Mouse (Mus musculus) hindbrain, embryonic 10.5 days (tissue): ENCODE data around the gene Otos. TPM values are rescaled to one million over a fixed set of nuclear protein-coding genes. Genes with fewer than 3 reads are reported as not detected.

ENCODE experiments used
- DNase-seq: peaks from one replicate; pipeline ENCODE4 v3.0.0-alpha.2; 2017; ENCODE audit warnings: low spot score
- H3K27ac ChIP-seq: fragments of 300-500 bp; sonication (generic); 2 replicates; pipeline ENCODE4 v1.5.1; 2016; ENCODE audit warnings: mild to moderate bottlenecking, moderate library complexity
- H3K27me3 ChIP-seq: fragments of 300-500 bp; sonication (generic); 2 replicates; pipeline ENCODE4 v1.6.1; 2016; ENCODE audit warnings: mild to moderate bottlenecking; ENCODE audit not compliant: poor library complexity, insufficient read depth, severe bottlenecking
- H3K36me3 ChIP-seq: fragments of 300-500 bp; sonication (generic); 2 replicates; pipeline ENCODE4 v1.6.1; 2016; ENCODE audit warnings: mild to moderate bottlenecking, moderate library complexity
- H3K4me1 ChIP-seq: fragments of 300-500 bp; sonication (generic); replicated peaks from 2 replicates; pipeline ENCODE4 v1.6.1; 2016; ENCODE audit warnings: mild to moderate bottlenecking
- H3K4me3 ChIP-seq: fragments of 300-500 bp; sonication (generic); 2 replicates; pipeline ENCODE4 v1.5.1; 2016; ENCODE audit warnings: mild to moderate bottlenecking, moderate library complexity
- H3K9me3 ChIP-seq: fragments of 300-500 bp; sonication (generic); 2 replicates; pipeline ENCODE4 v1.6.1; 2016; ENCODE audit warnings: mild to moderate bottlenecking, moderate library complexity
- WGBS: fragments of 180-500 bp; shearing (Covaris S2); methylation state at CpG from one replicate; pipeline ENCODE4 v1.1.7; 2016; 5-methylcytosine and 5-hydroxymethylcytosine counted together
- polyA plus RNA-seq: library from polyadenylated mRNA; unstranded; fragments of >200 nt; fragmentation: Nextera tagmentation; extraction: Ambion mirVana; gene quantifications from 2 replicates; pipeline ENCODE4 v1.2.1, GENCODE M21; 2016

The Otos gene
- polyA plus RNA-seq: 0.07 TPM in 1 of 2 replicates, not detected in the other

GRCm38 (mm10) chr1:92648673-92649072 lies at the start of gene Otos:
Otos (minus strand) TSS chr1:92648841.
- Histone ChIP-seq H3K36me3 (no peaks in the 10 kb centered on the region), H3K4me3 (0 out of 2 replicates have a peak within 1 kb of the TSS, but pooled peaks have one; percentile 9), H3K27me3 (peaks cover 16% of the 10 kb centered on the region), H3K4me1 (peaks cover 12% of the 10 kb centered on the region), H3K27ac (no peak within 1 kb of the TSS; the same call in 1 of the 2 replicates), H3K9me3 (no peaks in the 10 kb centered on the region)
- DNase-seq: peak; percentile 76
- WGBS: 35% methylated on average over 8 of the region's 8 CpGs

- Histone ChIP-seq H3K9me3 (no peaks in the 10 kb centered on the region), H3K4me3 (no peak overlapping the region), H3K36me3 (no peaks in the 10 kb centered on the region), H3K27me3 (peaks cover 30% of the 10 kb centered on the region), H3K27ac (no peak overlapping the region), H3K4me1 (peaks cover 32% of the 10 kb centered on the region)
- DNase-seq: peak; percentile 80
- WGBS: 34% methylated on average over 4 of the region's 4 CpGs
Measured at GRCm38 (mm10) chr1:92696848-92697247, 48.2 kb upstream of the Otos start.

GRCm38 (mm10) chr1:92695751-92696150 lies 47.1 kb upstream of the Otos start:
- no peaks in the 10 kb centered on the region for H3K36me3 ChIP-seq
- DNase-seq: no peak
- H3K9me3 ChIP-seq: no peaks in the 10 kb centered on the region
- 94% methylated on average over 5 of the region's 5 CpGs for WGBS
- peaks cover 24% of the 10 kb centered on the region for H3K27me3 ChIP-seq
- H3K27ac ChIP-seq: no peak overlapping the region
- no peak overlapping the region for H3K4me3 ChIP-seq
- peaks cover 27% of the 10 kb centered on the region for H3K4me1 ChIP-seq

- 0 out of 2 replicates have a peak, but pooled peaks cover 6% of the 10 kb centered on the region for H3K4me1 ChIP-seq
- no peaks in the 10 kb centered on the region for H3K9me3 ChIP-seq
- no peak overlapping the region for H3K4me3 ChIP-seq
- no peaks in the 10 kb centered on the region for H3K36me3 ChIP-seq
- peaks cover 4% of the 10 kb centered on the region; the same call in 1 of the 2 replicates for H3K27me3 ChIP-seq
- no peak for DNase-seq
- H3K27ac ChIP-seq: no peak overlapping the region
- WGBS: 84% methylated on average over 3 of the region's 3 CpGs
Measured at GRCm38 (mm10) chr1:92691166-92691844, 42.7 kb upstream of the Otos start.

GRCm38 (mm10) chr1:92686994-92687393 lies 38.4 kb upstream of the Otos start:
- H3K27me3 ChIP-seq: peaks cover 12% of the 10 kb centered on the region; the same call in 1 of the 2 replicates
- 60% methylated on average over 8 of the region's 8 CpGs for WGBS
- H3K9me3 ChIP-seq: no peaks in the 10 kb centered on the region
- 0 out of 2 replicates have a peak, but pooled peaks cover 6% of the 10 kb centered on the region for H3K4me1 ChIP-seq
- H3K36me3 ChIP-seq: no peaks in the 10 kb centered on the region
- no peak overlapping the region for H3K4me3 ChIP-seq
- no peak for DNase-seq
- H3K27ac ChIP-seq: no peak overlapping the region

- Histone ChIP-seq H3K27me3 (peaks cover 26% of the 10 kb centered on the region; the same call in 1 of the 2 replicates), H3K27ac (no peak overlapping the region), H3K9me3 (no peaks in the 10 kb centered on the region), H3K36me3 (no peaks in the 10 kb centered on the region), H3K4me3 (no peak overlapping the region), H3K4me1 (peaks cover 22% of the 10 kb centered on the region)
- 90% methylated on average over 8 of the region's 8 CpGs for WGBS
- no peak for DNase-seq
Measured at GRCm38 (mm10) chr1:92683151-92683550, 34.5 kb upstream of the Otos start.

GRCm38 (mm10) chr1:92680668-92681603 lies 32.3 kb upstream of the Otos start:
- Histone ChIP-seq H3K4me3 (peak overlapping the region; percentile 13; the same call in 1 of the 2 replicates), H3K9me3 (no peaks in the 10 kb centered on the region), H3K27ac (peak overlapping the region; percentile 23; the same call in 1 of the 2 replicates), H3K36me3 (no peaks in the 10 kb centered on the region), H3K27me3 (peaks cover 22% of the 10 kb centered on the region; the same call in 1 of the 2 replicates), H3K4me1 (peaks cover 19% of the 10 kb centered on the region)
- peak; percentile 38 for DNase-seq
- WGBS: 28% methylated on average over 16 of the region's 16 CpGs

- H3K36me3 ChIP-seq: no peaks in the 10 kb centered on the region
- H3K27ac ChIP-seq: no peak overlapping the region
- peaks cover 19% of the 10 kb centered on the region for H3K4me1 ChIP-seq
- no peak overlapping the region for H3K4me3 ChIP-seq
- DNase-seq: no peak
- H3K9me3 ChIP-seq: no peaks in the 10 kb centered on the region
- peaks cover 25% of the 10 kb centered on the region for H3K27me3 ChIP-seq
- 87% methylated on average over 5 of the region's 5 CpGs for WGBS
Measured at GRCm38 (mm10) chr1:92678757-92679156, 30.1 kb upstream of the Otos start.

- H3K4me1 ChIP-seq: peaks cover 19% of the 10 kb centered on the region
- H3K36me3 ChIP-seq: no peaks in the 10 kb centered on the region
- no peak overlapping the region for H3K27ac ChIP-seq
- 92% methylated on average over 3 of the region's 3 CpGs for WGBS
- no peak for DNase-seq
- no peaks in the 10 kb centered on the region for H3K9me3 ChIP-seq
- peaks cover 16% of the 10 kb centered on the region for H3K27me3 ChIP-seq
- no peak overlapping the region for H3K4me3 ChIP-seq
Measured at GRCm38 (mm10) chr1:92676676-92676975, 28.0 kb upstream of the Otos start.

GRCm38 (mm10) chr1:92675932-92676675 lies 27.5 kb upstream of the Otos start:
- peaks cover 14% of the 10 kb centered on the region for H3K27me3 ChIP-seq
- DNase-seq: no peak
- H3K4me1 ChIP-seq: peaks cover 15% of the 10 kb centered on the region
- H3K27ac ChIP-seq: no peak overlapping the region
- H3K4me3 ChIP-seq: no peak overlapping the region
- 85% methylated on average over 10 of the region's 10 CpGs for WGBS
- no peaks in the 10 kb centered on the region for H3K9me3 ChIP-seq
- no peaks in the 10 kb centered on the region for H3K36me3 ChIP-seq

- Histone ChIP-seq H3K27ac (no peak overlapping the region), H3K9me3 (peaks cover 4% of the 10 kb centered on the region; the same call in 1 of the 2 replicates), H3K36me3 (no peaks in the 10 kb centered on the region), H3K4me1 (no peaks in the 10 kb centered on the region), H3K4me3 (no peak overlapping the region), H3K27me3 (peaks cover 3% of the 10 kb centered on the region)
- DNase-seq: no peak
- WGBS: 86% methylated on average over 5 of the region's 5 CpGs
Measured at GRCm38 (mm10) chr1:92673258-92673782, 24.7 kb upstream of the Otos start.

GRCm38 (mm10) chr1:92671326-92671725 lies 22.7 kb upstream of the Otos start:
- WGBS: 86% methylated on average over 4 of the region's 4 CpGs
- peaks cover 3% of the 10 kb centered on the region for H3K27me3 ChIP-seq
- DNase-seq: no peak
- no peak overlapping the region for H3K4me3 ChIP-seq
- no peaks in the 10 kb centered on the region for H3K36me3 ChIP-seq
- peaks cover 4% of the 10 kb centered on the region; the same call in 1 of the 2 replicates for H3K9me3 ChIP-seq
- no peak overlapping the region for H3K27ac ChIP-seq
- no peaks in the 10 kb centered on the region for H3K4me1 ChIP-seq
